Mouse (Mus musculus): ENCODE data around the gene Zswim9. TPM values are rescaled to one million over a fixed set of nuclear protein-coding genes. Genes with fewer than 3 reads are reported as not detected.
A peak's percentile ranks its signal among the peaks of the same experiment; 100 is the strongest.

Zswim9 gene
- polyA plus RNA-seq, 1 experiment from 2014 or later: 12.6 TPM

DNA sequence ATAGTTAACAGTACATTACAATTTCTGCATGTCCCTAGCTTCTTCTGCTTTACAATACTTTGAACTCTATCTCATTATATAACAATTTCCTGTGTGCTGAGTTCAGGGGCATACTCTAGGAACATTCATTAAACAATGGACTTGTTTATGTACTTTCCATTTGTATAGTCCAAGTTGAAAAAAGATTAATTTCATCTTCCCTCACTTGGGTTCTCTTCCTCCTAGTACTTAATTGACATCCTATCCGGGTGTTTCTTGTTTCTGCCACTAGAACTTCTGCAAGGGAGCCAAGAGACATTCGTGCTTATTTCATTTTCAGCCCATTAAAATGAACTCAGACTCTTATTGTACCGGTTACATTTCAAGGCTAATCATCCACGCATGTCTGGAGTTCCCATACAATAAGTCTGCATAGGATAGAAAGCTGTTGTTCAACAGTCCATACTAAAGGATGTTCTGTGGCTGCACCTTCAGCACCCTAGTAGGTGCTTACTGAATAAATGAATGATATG is 9.7 kb downstream of the Zswim9 start:
- Histone ChIP-seq H3K27ac (no peak overlapping the region), H3K9me3 (no peaks in the 10 kb centered on the region)
- WGBS: 91% methylated on average over 4 of the region's 4 CpGs

GRCm38 (mm10) chr7:13264396-13264795 is 14.1 kb downstream of the Zswim9 start:
- Histone ChIP-seq H3K4me1 (replicated peaks) (no peaks in the 10 kb centered on the region), H3K4me2 (no peak overlapping the region), H3K4me3 (replicated peaks) (no peak overlapping the region), H3K36me3 (peaks cover 7% of the 10 kb centered on the region; the same call in 1 of the 2 replicates), H3K27ac (no peak overlapping the region), H3K27me3 (0 out of 2 replicates have a peak, but pooled peaks cover 5% of the 10 kb centered on the region), H3K9ac (replicated peaks) (no peak overlapping the region), H3K9me3 (no peaks in the 10 kb centered on the region)
- no peak for ATAC-seq (ENCODE audit: insufficient number of reproducible peaks, insufficient read depth, low FRiP score, low TSS enrichment, low read depth)
- WGBS: 71% methylated on average over 2 of the region's 2 CpGs

More for the DNA sequence above, 9.7 kb downstream of the Zswim9 start:
- Histone ChIP-seq H3K27me3 (no peaks in the 10 kb centered on the region), H3K4me3 (replicated peaks) (no peak overlapping the region), H3K36me3 (peaks cover 14% of the 10 kb centered on the region), H3K4me1 (replicated peaks) (no peaks in the 10 kb centered on the region), H3K4me2 (no peak overlapping the region), H3K9ac (replicated peaks) (no peak overlapping the region)
- ATAC-seq (ENCODE audit: insufficient number of reproducible peaks, insufficient read depth, low FRiP score, low TSS enrichment, low read depth): no peak

DNA sequence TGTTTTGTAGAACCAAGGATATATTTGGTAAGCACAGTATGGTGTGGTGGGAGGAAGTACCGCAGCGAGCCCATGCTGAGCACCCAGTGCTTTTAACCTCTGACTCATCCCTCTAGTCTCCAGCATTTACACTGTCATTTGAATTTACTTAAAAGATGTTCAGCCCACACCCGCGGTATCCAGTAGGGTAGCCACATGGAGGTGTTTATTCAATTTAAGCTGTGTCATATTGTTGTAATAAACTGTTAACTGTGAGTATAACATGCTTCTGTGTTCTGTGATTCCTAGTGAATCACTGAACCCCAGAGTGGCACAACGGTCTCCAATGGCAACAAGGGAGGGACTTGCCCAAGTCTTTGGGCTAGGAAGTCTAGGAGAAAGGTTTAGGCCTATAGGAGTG is 14.7 kb downstream of the Zswim9 start:
- Histone ChIP-seq H3K27ac (no peak overlapping the region), H3K4me2 (no peak overlapping the region), H3K4me3 (replicated peaks) (no peak overlapping the region), H3K36me3 (0 out of 2 replicates have a peak, but pooled peaks cover 3% of the 10 kb centered on the region), H3K9ac (replicated peaks) (no peak overlapping the region), H3K9me3 (no peaks in the 10 kb centered on the region), H3K27me3 (0 out of 2 replicates have a peak, but pooled peaks cover 5% of the 10 kb centered on the region), H3K4me1 (replicated peaks) (no peaks in the 10 kb centered on the region)
- WGBS: 82% methylated on average over 5 of the region's 5 CpGs
- ATAC-seq (ENCODE audit: insufficient number of reproducible peaks, insufficient read depth, low FRiP score, low TSS enrichment, low read depth): no peak

DNA sequence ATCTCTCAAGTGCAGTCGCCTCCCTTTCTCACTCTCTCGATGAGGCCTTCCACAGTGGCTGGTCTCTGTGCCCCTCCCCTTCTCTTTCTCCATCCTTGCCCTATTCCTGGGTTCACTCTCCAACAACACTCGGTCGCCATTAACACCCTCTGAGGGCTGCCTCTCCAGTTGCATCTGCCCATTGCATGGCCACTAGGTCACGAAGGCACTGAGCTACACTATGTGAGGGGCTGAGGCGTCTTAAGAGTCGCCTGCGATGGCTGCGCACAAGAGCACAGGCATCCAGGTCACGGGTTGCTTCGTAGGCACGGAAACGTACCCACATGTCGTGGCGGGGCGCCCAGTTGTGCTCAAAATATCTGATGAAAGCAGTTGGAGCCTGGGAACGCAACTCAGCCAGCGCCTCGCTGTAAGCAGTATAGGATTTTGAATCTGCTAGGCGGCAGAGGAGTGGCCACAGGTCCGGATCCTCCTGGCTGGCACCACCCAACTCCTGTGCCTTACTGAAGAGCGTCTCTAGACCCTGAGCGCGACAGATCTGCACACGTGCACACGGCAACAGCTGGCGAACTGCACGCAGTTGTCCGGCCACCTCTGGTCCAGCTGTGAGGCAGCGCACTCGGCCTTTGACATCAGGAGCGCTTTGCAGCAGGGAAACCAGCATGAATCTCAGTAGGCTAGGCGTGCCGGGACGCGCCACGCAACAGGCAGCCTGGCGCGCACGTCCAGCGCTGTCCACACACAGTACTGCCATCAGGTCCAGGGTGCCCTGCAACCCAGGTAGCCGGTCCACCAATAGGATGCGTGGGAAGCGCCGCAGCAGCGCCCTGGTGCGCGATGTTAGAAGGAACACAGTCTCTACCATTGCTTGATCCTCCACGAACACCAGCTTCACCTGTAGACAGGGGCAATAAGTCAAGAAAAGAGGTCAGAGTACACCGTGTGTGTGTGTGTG is 17.5 kb downstream of the Zswim9 start:
- 0 out of 2 replicates have a peak, but pooled peaks cover 3% of the 10 kb centered on the region for H3K36me3 ChIP-seq
- 0 out of 2 replicates have a peak, but pooled peaks have one; percentile 31 for ATAC-seq (ENCODE audit: insufficient number of reproducible peaks, insufficient read depth, low FRiP score, low TSS enrichment, low read depth)
- 0 out of 2 replicates have a peak, but pooled peaks cover 5% of the 10 kb centered on the region for H3K27me3 ChIP-seq
- no peak overlapping the region for H3K9ac ChIP-seq (replicated peaks)
- H3K9me3 ChIP-seq: no peaks in the 10 kb centered on the region
- H3K27ac ChIP-seq: no peak overlapping the region
- WGBS: 51% methylated on average over 50 of the region's 50 CpGs
- no peak overlapping the region for H3K4me3 ChIP-seq (replicated peaks)
- no peaks in the 10 kb centered on the region for H3K4me1 ChIP-seq (replicated peaks)
- peak overlapping the region; percentile 15 for H3K4me2 ChIP-seq

DNA sequence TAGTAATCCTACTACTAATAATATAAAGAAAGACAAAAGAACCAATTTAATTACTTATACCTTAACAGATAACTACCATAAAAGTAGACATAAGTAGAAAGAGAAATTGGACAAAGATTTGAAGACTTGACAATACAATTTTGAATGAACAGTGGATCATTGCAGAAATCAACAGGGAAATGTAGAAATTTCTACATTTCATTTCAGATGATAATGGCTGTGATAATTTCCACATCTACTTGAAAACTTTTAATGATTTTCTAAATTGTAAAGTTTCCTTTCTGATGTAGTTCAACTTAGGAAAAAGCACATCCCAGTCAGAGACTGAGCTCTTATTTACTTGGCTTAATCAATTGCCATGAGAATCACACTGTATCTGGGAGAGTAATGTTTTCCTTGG is 65.8 kb downstream of the Zswim9 start, which contains the start of gene Vmn1r89:
Gene Vmn1r89 (plus strand): TSS at position 301 of the 400 bp plus-strand sequence.
- no peak for ATAC-seq (ENCODE audit: insufficient number of reproducible peaks, insufficient read depth, low FRiP score, low TSS enrichment, low read depth)
- H3K4me1 ChIP-seq (replicated peaks): no peaks in the 10 kb centered on the region
- no peak within 1 kb of the TSS for H3K27ac ChIP-seq

More for the DNA sequence above, 65.8 kb downstream of the Zswim9 start, which contains the start of gene Vmn1r89:
- H3K4me2 ChIP-seq: no peak within 1 kb of the TSS
- no peaks in the 10 kb centered on the region for H3K9me3 ChIP-seq
- H3K36me3 ChIP-seq: no peaks in the 10 kb centered on the region
- no peak within 1 kb of the TSS for H3K9ac ChIP-seq (replicated peaks)
- no peaks in the 10 kb centered on the region for H3K27me3 ChIP-seq
- no peak within 1 kb of the TSS for H3K4me3 ChIP-seq (replicated peaks)

Other genes with a start within 250 kb of the Zswim9 start
- 102 and 104 TPM in 2 replicates for gene Chmp2a, start 243.9 kb downstream of the Zswim9 start, polyA plus RNA-seq (2016; fragmentation: Nextera tagmentation; extraction: Ambion mirVana)
- gene Ube2m, start 240.4 kb downstream of the Zswim9 start, polyA plus RNA-seq (2016; fragmentation: Nextera tagmentation; extraction: Ambion mirVana): 160 and 165 TPM in 2 replicates
- gene Mzf1, start 224.0 kb downstream of the Zswim9 start, polyA plus RNA-seq (2016; fragmentation: Nextera tagmentation; extraction: Ambion mirVana): 3.8 and 3.9 TPM in 2 replicates
- not detected in 2 replicates for gene Vmn1r85, start 183.5 kb downstream of the Zswim9 start, polyA plus RNA-seq (2016; fragmentation: Nextera tagmentation; extraction: Ambion mirVana)
- gene Vmn1r86, start 158.8 kb downstream of the Zswim9 start, polyA plus RNA-seq (2016; fragmentation: Nextera tagmentation; extraction: Ambion mirVana): not detected in 2 replicates
- gene Vmn1r87, start 138.6 kb downstream of the Zswim9 start, polyA plus RNA-seq (2016; fragmentation: Nextera tagmentation; extraction: Ambion mirVana): not detected in 2 replicates
- not detected in 2 replicates for gene Vmn1r88, start 119.2 kb downstream of the Zswim9 start, polyA plus RNA-seq (2016; fragmentation: Nextera tagmentation; extraction: Ambion mirVana)
- gene Vmn1r89, start 65.7 kb downstream of the Zswim9 start, polyA plus RNA-seq (2016; fragmentation: Nextera tagmentation; extraction: Ambion mirVana): not detected in 2 replicates
- gene Lig1, start 1.4 kb downstream of the Zswim9 start, polyA plus RNA-seq (2016; fragmentation: Nextera tagmentation; extraction: Ambion mirVana): 134 and 137 TPM in 2 replicates
- 1.2 and 1.5 TPM in 2 replicates for gene Pla2g4c, start 45.9 kb upstream of the Zswim9 start, polyA plus RNA-seq (2016; fragmentation: Nextera tagmentation; extraction: Ambion mirVana)
- not detected in 2 replicates for gene Cabp5, start 119.4 kb upstream of the Zswim9 start, polyA plus RNA-seq (2016; fragmentation: Nextera tagmentation; extraction: Ambion mirVana)
- gene Bsph1, start 172.1 kb upstream of the Zswim9 start, polyA plus RNA-seq (2016; fragmentation: Nextera tagmentation; extraction: Ambion mirVana): not detected in 2 replicates

All from limb, embryonic 12.5 days (tissue).